Mouse (Mus musculus): ENCODE data around the gene Apba2.

The Apba2 gene

DNA sequence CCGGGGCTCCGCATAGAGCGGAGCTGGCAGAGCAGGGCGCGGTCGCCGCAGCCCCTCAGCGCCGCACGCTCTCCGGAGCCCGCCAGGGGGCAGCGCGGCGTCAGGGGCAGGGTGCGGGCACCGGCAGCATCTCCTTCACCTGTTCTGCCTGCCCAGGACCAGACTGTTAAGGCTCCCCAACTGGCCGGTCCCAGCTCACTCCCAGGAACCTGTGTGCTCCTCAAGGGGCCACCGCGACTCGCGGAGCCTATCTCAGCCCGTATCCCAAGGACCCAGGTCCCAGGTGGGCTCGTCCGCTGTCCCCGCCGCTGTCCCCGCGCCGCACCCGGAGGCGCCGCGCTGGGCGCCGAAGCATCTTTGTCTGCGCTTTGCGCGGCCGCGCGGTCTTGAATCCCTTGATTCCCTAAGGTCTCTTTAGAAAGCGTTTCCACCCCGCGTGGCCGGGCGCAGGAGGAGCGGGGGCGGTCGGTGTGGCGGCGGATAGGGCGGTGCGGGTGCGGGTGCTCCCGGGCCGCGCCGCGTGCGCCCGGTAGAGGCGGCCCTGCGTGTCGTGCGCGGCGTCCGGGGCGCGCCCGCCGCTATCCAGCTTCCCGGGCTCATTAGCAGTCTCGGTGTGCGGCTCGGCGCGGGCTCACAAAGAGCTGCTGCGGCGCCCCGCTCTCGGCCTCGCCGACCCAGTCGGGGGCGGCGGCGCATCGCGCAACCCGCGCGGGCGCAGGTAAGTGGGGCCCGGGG is at the start of gene Apba2:
TSS of gene Apba2 (plus strand) at position 171 of the 735 bp plus-strand sequence.
- in situ Hi-C loops (cut with MboI, MseI), result loop anchor here (10.0 kb wide), 1 partner anchor 223 kb away; no protein-coding TSS in a partner anchor

DNA sequence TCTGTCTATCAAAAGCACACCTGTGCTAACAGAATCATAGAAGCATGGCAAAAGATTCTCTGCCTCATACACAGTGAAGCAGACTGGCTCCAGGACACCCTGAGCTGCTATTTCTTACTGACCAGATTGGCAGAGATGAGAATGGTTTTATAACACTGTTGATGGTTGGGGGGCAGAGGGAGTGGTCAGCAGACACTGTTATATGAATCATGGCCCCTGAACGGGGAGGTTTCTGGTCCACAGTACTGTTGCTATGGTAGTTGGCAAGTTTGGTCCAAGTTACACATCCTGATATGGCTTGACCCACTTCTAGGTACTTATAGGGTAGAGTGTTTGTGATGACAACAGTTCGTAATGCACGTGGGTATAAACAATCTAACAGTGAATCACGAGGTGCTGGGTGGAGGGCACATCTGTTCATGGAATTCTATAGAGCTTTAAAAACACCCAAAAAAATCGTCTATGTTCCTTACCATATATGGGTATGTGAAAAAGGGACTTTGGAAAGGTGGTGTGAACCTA is 49.6 kb upstream of the Apba2 start:
- in situ Hi-C loops (cut with MboI, MseI), result no loop called here

DNA sequence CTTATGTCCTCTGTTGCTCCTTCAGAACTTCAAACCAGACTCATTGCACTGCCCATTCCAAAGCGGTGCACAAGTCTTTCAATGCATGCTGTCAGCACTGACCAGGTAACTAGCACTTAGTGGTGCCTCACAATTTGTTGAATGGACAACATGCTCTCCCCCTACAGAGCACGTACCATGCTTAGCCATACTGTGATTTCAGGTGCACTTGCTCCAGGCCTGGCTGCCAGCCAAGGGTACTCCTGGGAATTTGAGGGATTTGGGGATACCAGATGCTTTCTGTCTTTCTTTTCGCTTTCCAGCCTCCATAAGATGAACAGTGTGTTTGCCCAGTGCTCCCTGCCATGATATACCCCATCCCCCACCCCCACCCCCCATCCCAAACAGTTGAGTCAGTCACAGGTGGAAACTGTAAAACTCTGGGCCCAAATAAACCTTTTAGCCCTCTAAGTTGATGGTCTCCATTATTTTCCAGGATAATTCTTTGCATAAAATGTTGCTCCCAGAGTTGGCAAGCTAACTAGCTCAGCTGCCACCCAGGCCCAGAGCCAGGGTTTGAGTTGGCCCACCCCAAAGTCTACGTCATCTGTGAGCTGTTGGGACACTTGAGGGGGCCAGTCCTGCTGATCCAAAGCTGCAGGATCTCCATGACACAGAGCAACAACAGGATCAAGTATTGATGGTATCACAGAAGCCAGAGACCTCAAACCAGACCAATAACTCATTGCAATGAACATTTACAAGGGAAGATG is 48.9 kb upstream of the Apba2 start:
- in situ Hi-C loops (cut with MboI, MseI), result no loop called here

DNA sequence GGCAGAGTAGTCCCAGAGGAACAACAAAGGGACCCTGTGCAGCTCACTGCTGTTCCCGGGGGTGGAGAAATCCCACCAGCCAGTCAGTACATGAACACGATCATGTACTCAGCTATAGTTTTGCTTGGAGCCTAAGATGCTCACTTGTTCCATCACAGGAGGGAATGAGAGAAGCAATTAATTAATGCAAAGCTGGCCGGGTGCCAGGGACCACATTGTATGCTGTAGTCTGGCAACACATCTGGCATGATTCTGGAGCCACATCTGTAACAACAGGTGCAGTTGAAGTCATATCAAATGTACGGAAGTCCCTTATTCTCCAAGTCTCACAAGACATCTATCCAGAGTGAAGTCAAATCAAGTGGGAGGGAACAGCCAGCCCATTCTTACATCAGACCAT is 45.3 kb upstream of the Apba2 start:
- in situ Hi-C loops (cut with MboI, MseI), result no loop called here

DNA sequence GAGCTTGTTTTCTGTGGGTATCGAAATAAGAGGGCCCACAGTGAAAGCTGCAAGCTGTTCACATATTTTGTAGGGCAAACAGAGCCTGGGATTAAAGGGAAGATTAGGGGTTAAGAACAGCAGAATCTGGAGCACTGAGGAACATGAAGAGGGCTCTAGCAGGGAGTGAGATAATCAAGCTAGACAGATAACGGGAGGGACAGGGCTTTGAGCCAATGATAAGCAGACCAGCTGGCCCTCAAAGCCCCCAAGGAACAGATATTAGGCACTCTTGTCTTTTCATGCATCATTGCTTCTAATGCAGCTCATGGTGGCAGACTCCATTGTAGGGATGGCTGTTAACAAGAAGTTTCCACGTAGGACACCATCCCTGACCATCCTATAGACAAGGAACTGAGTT is 44.8 kb upstream of the Apba2 start:
- in situ Hi-C loops (cut with MboI, MseI), result no loop called here

DNA sequence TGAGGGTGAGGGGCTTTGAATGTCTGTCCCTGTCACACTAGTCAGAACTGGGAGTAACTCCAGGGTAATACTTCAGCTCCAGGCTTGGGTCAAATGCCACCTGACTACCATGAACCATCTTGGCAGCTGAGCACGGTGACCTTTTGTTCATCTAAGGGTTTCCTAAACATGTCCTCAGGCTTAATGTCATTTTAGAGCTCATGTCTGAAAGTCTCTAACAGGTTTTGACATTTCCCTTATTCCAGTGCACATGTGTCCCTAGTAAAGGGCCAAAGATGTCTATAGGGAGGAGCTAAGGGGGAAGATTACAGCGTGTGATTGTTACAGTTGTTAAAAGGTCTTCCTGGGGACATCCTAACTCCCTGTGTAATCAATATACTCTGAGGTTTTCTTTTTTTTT is 43.7 kb upstream of the Apba2 start:
- in situ Hi-C loops (cut with MboI, MseI), result no loop called here

DNA sequence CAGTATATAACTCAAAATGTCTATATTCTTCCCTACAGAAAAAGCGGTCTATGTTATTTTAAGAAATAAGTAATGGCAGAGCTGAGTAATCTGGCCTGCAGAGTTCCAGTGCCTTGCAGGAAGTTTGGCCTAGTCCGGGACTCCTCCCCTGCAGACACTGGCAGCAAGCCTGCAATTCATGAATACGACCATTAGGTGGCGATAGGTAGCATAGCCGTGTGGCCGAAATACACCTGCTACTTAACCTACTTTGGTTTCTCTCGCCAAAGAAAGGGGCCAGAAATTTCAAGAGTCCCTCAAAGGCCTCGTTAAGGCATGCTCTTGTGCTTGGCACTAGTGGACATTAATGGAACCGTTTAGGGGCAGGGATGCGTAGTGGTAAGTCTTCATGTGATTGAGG is 4.1 kb upstream of the Apba2 start:
- in situ Hi-C loops (cut with MboI, MseI), result no loop called here

DNA sequence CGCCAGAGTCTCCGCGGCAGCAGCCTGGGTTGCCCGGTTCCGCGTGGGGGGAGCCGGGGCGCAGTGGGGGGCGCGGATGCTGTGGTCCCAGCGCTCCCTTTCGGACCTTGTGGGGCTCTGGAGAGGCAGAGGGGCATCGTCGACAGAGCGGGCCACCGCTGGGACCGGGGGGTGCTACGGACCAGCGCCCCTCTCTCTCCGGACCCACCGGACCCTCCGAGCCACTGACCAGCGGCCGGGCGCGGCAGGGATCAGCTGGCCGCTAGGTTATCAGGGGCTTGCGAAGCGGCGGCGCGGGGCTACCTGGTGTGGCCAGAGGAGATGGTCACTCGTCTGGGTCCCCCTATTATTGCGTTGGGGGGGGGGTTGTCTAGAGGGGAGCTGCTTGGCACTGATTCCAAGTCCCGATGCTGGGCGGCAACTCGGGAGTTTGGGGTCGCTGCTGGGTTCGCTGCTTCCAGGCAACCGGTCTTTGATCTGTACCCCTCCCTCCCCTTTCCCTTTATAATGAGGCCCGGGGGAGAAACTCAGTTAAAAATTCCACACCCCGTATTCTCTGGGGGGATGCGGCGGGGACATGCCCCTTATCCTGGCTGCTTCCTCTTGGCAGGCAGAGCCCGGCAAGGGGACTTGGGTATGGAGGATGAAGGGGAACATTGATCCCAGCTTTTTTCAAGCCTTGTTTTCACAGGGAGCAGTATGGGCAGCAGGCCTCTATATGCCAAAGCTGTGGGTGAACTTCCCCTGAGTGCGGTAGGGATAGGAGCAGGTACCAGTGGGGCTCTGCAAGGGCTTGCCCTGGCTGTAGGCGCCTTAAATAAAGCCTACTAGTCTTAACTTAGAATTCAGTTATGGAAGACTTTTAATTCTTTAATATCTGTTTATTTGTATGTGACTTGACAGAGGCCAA is 1.0 kb downstream of the Apba2 start:
- in situ Hi-C loops (cut with MboI, MseI), result loop anchor here (10.0 kb wide), 1 partner anchor 222 kb away; no protein-coding TSS in a partner anchor

DNA sequence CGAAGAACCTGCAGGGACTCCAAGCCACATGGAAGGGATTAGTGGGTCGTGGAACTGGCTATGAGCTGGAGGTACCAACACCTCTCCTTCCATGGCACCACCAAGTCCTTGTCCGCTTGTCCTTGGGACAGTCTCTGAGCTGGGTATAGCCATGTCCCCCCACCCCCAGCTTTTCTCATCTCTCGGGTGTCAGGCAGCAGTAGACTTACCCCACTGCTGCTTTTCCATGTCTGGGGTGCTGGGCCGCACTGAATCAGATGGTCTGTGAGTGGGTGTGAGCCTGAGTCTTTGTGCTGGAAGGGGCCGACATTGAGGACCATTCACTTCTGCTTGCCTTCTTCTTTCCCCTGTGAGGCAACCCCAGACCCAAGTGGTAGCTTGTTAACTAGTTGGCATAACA is 2.1 kb downstream of the Apba2 start:
- in situ Hi-C loops (cut with MboI, MseI), result loop anchor here (10.0 kb wide), 1 partner anchor 221 kb away; no protein-coding TSS in a partner anchor

DNA sequence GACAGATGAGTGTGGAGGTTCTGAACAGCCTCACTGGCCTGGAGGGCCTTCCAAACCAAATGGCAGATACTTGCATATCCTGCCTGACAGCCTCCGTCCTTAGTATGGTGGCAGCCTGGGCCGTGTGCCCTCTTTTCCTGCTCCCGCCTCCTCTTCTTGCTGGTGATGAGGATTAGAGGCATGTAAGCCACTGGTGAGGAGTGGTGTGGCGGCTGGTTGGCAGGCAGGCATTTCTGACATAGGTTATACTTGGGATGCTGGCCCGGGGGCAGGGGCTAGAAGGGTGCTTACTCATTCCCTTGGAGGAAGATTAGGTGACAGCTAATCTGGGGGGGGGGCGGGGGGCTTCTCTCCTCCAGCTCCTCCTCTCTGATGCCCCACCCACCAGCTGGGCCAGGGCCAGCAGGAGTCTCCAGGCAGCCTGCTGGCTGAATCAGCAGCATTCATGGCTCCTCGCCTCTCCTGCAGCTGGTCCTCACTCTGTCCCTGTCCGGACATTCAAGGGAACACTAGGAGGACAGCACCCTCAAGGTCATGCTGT is 3.3 kb downstream of the Apba2 start:
- in situ Hi-C loops (cut with MboI, MseI), result loop anchor here (10.0 kb wide), 1 partner anchor 220 kb away; no protein-coding TSS in a partner anchor

DNA sequence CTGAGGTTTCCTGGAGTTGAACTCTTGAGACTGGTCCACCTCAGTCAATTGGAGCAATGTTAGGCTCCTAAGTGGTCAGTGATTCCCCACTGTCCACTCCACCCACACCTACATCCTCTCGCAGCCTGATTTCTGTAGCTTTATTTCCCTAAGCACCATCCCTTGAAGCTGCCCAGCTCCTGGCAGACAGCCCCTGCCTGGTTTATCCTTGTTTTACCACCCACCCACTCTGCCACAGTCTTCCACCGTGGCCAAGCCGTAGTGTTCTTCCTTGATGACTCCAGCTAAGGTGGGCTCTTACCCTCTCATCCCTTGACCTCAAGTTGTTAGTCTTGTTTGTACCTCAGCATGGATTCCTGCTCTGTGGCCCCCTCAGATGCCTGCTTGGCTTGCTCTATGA is 4.1 kb downstream of the Apba2 start:
- in situ Hi-C loops (cut with MboI, MseI), result loop anchor here (10.0 kb wide), 1 partner anchor 219 kb away; no protein-coding TSS in a partner anchor

DNA sequence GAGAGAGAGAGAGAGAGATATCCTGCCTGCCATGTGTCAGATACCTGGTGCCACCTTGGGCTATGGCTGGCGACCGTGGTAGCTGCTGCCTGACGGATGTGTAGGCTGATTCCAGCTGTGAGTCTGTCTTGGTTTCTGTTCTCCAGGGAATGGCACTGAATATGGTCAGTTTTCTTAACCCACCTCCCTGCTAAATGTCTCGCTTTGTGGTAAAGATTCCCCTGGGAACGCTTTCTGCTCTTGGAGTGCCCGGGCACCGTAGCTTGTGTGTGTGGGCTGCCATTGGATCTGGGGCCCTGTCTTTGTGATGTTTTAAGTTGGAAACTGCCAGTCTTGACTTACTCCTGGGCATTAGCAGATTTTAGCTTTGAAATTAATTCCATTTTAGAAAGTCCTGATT is 7.3 kb downstream of the Apba2 start:
- in situ Hi-C loops (cut with MboI, MseI), result loop anchor here (10.0 kb wide), 1 partner anchor 216 kb away; no protein-coding TSS in a partner anchor

DNA sequence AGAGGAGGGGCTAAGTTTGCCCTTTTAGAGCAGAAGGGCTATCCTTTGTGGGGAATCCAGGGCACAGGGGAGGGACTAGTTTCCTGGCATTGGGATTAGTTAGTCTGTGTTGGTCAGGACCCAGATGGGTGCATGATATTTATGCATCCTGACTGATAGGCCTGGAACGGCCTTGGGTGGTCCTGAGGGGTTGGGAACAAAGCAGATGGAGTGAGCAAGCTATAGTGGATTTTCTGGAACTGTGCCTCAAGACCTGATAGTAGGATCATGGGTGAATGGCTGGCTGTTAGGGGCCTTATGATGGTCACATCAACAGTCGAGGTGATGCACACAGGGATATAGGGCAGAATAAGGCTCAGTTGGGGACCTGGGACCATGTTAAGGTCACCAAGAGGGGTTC is 8.4 kb downstream of the Apba2 start:
- in situ Hi-C loops (cut with MboI, MseI), result loop anchor here (10.0 kb wide), 1 partner anchor 215 kb away; no protein-coding TSS in a partner anchor

DNA sequence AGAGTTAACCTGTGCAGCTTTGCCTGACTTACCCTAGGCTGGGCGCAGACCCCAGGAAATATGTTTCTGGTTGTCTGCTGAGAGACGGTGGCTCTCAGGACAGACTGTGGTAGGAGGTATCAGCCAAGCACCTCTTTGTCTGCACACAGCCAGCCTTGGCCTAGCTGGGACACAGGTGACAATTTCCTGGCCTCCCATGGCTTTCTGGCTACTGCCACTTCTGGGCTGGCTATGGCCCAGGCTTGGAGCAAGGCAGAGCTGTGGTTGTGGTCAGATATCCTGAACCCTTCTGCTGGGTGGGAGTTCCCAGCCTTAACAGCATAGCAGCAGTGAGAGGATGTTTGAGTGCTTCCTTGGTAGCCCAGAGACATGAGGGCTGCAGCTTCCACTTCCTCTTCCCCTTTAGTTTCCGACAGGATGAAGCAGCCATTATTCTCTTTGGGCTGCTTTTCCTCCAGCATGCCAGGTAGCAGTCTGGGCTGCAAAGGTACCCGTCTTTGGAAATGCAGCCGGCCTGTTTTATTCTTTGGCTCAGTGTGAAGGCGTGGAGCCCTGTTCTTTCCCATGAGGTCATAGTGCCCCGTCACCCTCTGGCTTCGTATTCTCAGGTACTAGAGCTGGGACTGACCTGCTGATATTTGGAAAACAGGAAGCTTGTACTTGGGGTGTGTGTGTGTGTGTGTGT is 9.2 kb downstream of the Apba2 start:
- in situ Hi-C loops (cut with MboI, MseI), result no loop called here

DNA sequence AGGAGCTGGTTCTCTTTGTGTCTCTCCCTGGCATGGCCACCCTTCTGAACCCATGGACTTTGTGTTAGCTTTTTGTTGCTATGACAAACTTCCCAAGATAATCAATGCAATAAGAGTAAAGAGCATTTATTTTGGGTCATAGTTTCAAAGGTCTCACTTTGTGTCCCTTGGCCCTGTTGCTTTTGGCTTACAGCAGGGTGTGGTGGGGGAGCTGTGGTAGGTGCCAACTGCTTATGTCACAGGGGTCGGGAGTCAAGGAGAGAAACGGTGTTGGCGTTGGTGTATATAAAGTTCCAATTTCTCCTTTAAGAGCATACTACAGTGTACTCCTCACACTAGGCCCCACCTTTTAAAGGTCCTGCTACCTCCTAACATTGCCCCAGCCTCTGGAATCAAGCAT is 12.1 kb downstream of the Apba2 start:
- in situ Hi-C loops (cut with MboI, MseI), result no loop called here

DNA sequence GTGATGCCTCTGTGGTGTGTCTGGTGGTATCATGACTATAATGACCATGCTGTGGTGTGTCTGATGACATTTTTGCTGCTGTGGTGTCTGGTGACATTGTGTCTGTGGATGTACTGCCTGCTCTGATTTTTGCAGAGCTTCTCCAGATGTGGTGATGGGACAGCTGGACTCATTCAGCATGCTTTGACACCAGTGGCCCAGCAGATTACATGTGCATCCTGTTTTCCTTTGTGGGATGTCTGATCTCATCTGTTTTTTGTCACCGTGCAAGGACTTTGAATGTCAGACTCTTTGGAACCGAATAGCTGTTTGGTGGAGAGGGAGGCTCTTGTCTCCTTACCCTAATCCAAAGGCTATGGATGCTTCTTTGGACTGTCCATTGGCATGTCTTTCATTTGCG is 13.8 kb downstream of the Apba2 start:
- in situ Hi-C loops (cut with MboI, MseI), result no loop called here

DNA sequence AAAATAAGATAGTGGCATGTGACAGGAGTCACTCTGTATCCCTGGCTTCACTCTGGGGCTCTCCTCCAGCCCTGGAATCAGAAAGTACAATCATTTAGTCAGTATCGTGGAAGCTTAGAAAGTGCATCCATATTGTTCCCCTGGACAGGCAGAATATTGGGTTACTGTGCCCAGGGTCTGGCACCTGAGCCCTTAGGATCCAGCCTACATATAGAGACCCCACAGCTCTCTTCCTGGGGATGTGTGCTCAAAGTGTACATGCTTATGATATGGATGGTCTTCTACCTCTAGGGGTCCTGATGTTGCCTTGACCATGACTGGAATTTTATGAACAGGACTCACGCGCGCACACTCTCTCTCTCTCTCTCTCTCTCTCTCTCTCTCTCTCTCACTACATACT is 14.4 kb downstream of the Apba2 start:
- in situ Hi-C loops (cut with MboI, MseI), result no loop called here

DNA sequence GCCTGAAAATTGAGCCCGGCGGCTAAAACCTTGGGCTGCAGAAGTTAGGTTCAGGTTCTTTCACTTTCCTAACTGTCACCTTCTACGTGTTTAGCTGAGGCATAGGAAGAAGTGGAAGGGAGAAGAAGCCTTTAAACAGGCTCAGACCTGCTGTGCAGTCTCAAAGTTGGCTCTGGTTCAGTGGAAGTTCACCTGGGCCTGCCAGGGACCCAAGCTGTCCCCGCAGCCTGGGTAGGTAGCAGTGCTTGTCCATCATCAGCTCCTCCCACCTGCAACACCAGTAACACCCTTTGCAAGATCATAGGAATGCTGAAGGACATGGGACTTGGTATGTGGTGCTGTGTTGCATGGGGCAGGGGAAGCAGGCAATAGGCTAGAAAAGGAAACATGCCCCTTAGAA is 17.6 kb downstream of the Apba2 start:
- in situ Hi-C loops (cut with MboI, MseI), result no loop called here

DNA sequence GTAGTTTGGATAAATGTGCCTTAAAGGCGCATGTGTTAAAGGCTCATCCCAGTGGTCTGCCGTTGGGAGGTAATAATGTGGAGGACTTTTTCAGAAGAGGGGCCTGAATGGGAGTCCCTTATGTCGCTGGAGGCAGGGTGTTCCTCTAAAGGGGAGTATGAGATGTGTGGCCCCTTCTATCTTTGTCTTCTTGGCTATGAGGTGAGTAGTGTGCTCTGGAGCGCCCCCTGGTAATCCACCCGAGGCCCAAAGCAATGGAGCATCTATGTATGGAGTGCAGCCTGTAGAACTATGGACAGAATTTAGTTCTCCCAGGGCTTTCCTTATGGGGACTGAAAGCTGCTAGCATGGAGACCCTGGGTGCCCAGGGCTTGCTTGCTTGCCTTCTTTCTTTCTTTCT is 18.0 kb downstream of the Apba2 start:
- in situ Hi-C loops (cut with MboI, MseI), result no loop called here

DNA sequence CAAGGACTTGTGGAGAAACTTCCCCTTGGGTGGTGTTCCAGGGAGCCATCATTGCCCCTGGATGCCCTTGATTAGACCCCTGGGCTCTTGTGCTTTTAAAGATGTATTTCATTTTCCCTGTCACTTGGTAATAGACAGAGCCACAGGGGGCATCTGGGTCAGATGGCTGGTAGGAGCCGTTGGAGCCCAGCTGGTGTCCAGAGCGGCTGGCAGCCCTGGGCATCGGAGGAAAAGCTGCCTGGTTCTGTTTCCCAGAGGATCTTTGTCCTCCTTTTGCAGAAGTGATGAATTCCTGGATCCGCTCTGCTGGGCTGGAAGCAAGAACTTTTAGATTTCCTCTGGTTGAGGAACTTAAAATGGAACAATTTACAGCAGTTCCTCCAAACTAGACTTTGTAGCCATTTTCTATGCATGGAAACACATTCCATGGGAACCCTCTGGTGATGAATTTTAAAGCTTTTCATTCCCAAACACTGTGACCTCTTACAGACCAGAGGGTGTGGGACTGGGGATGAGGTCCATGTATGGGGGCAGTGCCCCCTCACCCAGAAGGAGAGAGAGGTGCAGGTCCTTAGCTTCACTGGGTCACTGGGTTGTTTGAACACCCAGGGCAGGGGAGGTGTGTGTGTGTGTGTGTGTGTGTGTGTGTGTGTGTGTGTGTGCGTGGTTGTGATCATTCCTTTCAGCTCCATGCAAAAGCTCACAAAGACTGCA is 20.3 kb downstream of the Apba2 start:
- in situ Hi-C loops (cut with MboI, MseI), result no loop called here
